Mouse (Mus musculus) liver, adult 2 months (tissue): Measurements from ENCODE around the gene Terf2ip. TPM values are rescaled to one million over a fixed set of nuclear protein-coding genes. Genes with fewer than 3 reads are reported as not detected.

Experiments
- DNase-seq: peaks from one replicate; pipeline ENCODE4 v3.0.0-alpha.2; 2011; ENCODE audit warnings: low read depth, low spot score; ENCODE audit errors: extremely low read depth
- H3K27ac ChIP-seq: fragments of 200-500 bp; replicated peaks from 2 replicates; pipeline ENCODE4 v1.5.1; 2012; ENCODE audit warnings: low read depth, mild to moderate bottlenecking, control low read depth, inconsistent platforms, low read length; ENCODE audit not compliant: insufficient read depth
- H3K27me3 ChIP-seq: fragments of 200-500 bp; 2 replicates; pipeline ENCODE4 v1.6.1; 2012; ENCODE audit warnings: mild to moderate bottlenecking, moderate library complexity, low read length, inconsistent platforms; ENCODE audit not compliant: control insufficient read depth, insufficient read depth
- H3K36me3 ChIP-seq: fragments of 200-500 bp; 2 replicates; pipeline ENCODE4 v1.6.1; 2012; ENCODE audit warnings: low read length, inconsistent platforms; ENCODE audit not compliant: control insufficient read depth, insufficient read depth
- H3K4me1 ChIP-seq: fragments of 200-500 bp; 2 replicates; pipeline ENCODE4 v1.6.1; 2011; ENCODE audit warnings: low read length; ENCODE audit not compliant: control insufficient read depth, insufficient read depth
- H3K4me3 ChIP-seq: fragments of 200-500 bp; 2 replicates; pipeline ENCODE4 v1.5.1; 2011; ENCODE audit warnings: low read depth, mild to moderate bottlenecking, control low read depth, low read length, moderate library complexity; ENCODE audit not compliant: insufficient read depth
- H3K79me2 ChIP-seq: fragments of 200-500 bp; 2 replicates; pipeline ENCODE4 v1.6.1; 2012; ENCODE audit warnings: inconsistent platforms, mild to moderate bottlenecking, low read length, moderate library complexity; ENCODE audit not compliant: control insufficient read depth, insufficient read depth
- H3K9ac ChIP-seq: fragments of 200-500 bp; 2 replicates; pipeline ENCODE4 v1.6.1; 2012; ENCODE audit warnings: low read depth, mild to moderate bottlenecking, control low read depth, inconsistent platforms, low read length
- CTCF ChIP-seq: fragments of 200-500 bp; IDR thresholded peaks from 2 replicates; pipeline ENCODE4 v1.5.1; 2011; ENCODE audit warnings: low read depth, low read length, control low read depth
- POLR2A ChIP-seq: fragments of 200-500 bp; IDR thresholded peaks from 2 replicates; pipeline ENCODE4 v1.6.1; 2011; ENCODE audit warnings: low read length, control low read depth; ENCODE audit not compliant: insufficient read depth; ENCODE audit errors: extremely low read depth
- whole genome bisulfite sequencing: fragments of 180-500 bp; shearing (Covaris S2); methylation state at CpG from one replicate; pipeline ENCODE4 v1.1.7; 2018; 5-methylcytosine and 5-hydroxymethylcytosine counted together
- polyA plus RNA-seq: library from polyadenylated mRNA; depleted of rRNA; stranded (reverse); fragments of >200 nt; gene quantifications from 2 replicates; pipeline ENCODE4 v1.2.3, GENCODE M21; 2012; rRNA removed
- total RNA-seq: library from RNA; depleted of rRNA; stranded (reverse); fragments of >200 nt; gene quantifications from 2 replicates; pipeline ENCODE4 v1.2.3, GENCODE M21; 2014; rRNA removed

Gene Terf2ip
- total and polyA plus RNA-seq, 2 experiments = 4.9 to 5.7 TPM

DNA sequence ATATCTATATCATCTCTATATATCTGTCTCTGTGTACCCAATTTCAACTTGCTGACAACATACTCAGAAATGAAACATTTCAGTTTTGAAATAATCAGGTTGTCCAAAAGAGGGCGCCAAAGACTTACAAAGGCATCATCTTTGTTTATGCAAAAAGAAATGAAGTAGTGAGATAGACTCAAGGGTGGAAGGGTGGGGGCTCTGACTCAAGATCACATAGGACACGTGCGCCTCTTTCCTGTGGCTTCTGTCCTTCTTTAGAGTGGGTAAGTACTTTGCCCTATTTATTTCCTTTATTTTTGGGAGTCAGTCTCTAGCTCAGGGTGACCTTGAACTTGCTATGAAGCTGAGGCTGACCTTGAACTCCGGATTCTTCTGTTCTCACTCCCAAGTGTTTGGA lies 50.2 kb downstream of the Terf2ip start:
- no peak overlapping the region for H3K27ac ChIP-seq
- 27% methylated on average over 4 of the region's 4 CpGs for WGBS
- no peak overlapping the region for H3K9ac ChIP-seq
- no peak for TF ChIP-seq POLR2A
- peak; percentile 45 for TF ChIP-seq CTCF
- H3K4me1 ChIP-seq = no peaks in the 10 kb centered on the region
- no peak overlapping the region for H3K4me3 ChIP-seq
- no peaks in the 10 kb centered on the region for H3K36me3 ChIP-seq
- no peaks in the 10 kb centered on the region for H3K79me2 ChIP-seq
- no peaks in the 10 kb centered on the region for H3K27me3 ChIP-seq
- peak; percentile 23 for DNase-seq

Other genes starting within 250 kb of the Terf2ip start
- 27.6 and 40.7 TPM in 2 replicates for gene Cfdp1, start 157.1 kb upstream of the Terf2ip start, total RNA-seq
- gene Cfdp1, start 157.1 kb upstream of the Terf2ip start, polyA plus RNA-seq = 3.8 and 4.6 TPM in 2 replicates
- 5.0 and 7.9 TPM in 2 replicates for gene Tmem170, start 134.6 kb upstream of the Terf2ip start, total RNA-seq
- 3.3 and 3.8 TPM in 2 replicates for gene Tmem170, start 134.6 kb upstream of the Terf2ip start, polyA plus RNA-seq
- gene Chst5, start 101.0 kb upstream of the Terf2ip start, total RNA-seq = not detected in 2 replicates
- gene Chst5, start 101.0 kb upstream of the Terf2ip start, polyA plus RNA-seq = not detected in 2 replicates
- 0.09 and 0.20 TPM in 2 replicates for gene Tmem231, start 77.5 kb upstream of the Terf2ip start, total RNA-seq
- gene Tmem231, start 77.5 kb upstream of the Terf2ip start, polyA plus RNA-seq = 0.17 and 0.24 TPM in 2 replicates
- gene Gabarapl2, start 70.7 kb upstream of the Terf2ip start, total RNA-seq = 39.5 and 42.6 TPM in 2 replicates
- gene Gabarapl2, start 70.7 kb upstream of the Terf2ip start, polyA plus RNA-seq = 24.1 and 26.8 TPM in 2 replicates
- 2.8 TPM in 2 replicates for gene Adat1, start 19.1 kb upstream of the Terf2ip start, total RNA-seq
- gene Adat1, start 19.1 kb upstream of the Terf2ip start, polyA plus RNA-seq = 2.1 and 2.7 TPM in 2 replicates
- 50.9 and 53.3 TPM in 2 replicates for gene Kars, start 75 bp upstream of the Terf2ip start, total RNA-seq
- gene Kars, start 75 bp upstream of the Terf2ip start, polyA plus RNA-seq = 27.3 and 29.5 TPM in 2 replicates
- not detected in 2 replicates for gene Gm6793, start 3.6 kb downstream of the Terf2ip start, total RNA-seq
- gene Gm6793, start 3.6 kb downstream of the Terf2ip start, polyA plus RNA-seq = not detected in 2 replicates